Mouse (Mus musculus): ENCODE measurements at regions not wholly inside any gene's neighbourhood (a gene's known extent, or its start where the extent isn't known, plus 50 kb on each side); places are given as distances from the start of the nearest gene placed in this dataset.

DNA sequence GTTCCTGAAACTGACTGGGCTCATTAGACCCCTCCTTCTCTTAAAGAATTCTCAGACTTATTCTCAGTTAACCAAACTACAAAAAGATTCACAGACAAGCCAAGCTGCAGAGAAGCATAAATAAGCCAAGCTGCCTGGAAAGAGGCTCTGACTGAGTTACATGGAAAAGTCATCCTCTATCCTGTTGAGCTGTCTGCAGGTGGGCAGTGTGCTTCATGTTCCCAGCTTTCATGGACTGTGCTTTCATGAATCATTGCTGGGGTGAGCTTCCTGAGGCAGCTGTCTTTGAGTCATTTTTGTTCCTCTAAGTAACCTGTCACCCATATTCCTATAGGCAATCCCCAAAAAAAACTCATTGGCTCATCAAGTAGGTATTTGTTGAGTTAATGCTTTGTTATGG is 301.8 kb upstream of the Zwint start:
- Histone ChIP-seq H3K36me3 (ENCODE audit: control insufficient read depth, insufficient read depth, low read length) (no peaks in the 10 kb centered on the region), H3K27me3 (replicated peaks; ENCODE audit: control insufficient read depth, insufficient read depth, low read length) (no peaks in the 10 kb centered on the region), H3K4me1 (ENCODE audit: control insufficient read depth, insufficient read depth, low read length) (no peaks in the 10 kb centered on the region), H3K27ac (ENCODE audit: insufficient read depth, low read depth, low read length) (no peak overlapping the region), H3K4me3 (ENCODE audit: insufficient read depth, low read depth, low read length) (no peak overlapping the region)
- DNase-seq, result no peak
- no peak for TF ChIP-seq POLR2A (IDR thresholded peaks at IDR 0.05; ENCODE audit: low read depth, low read length)
- no peak for TF ChIP-seq CTCF (conservative IDR thresholded peaks at IDR 0.05; ENCODE audit: insufficient read depth, insufficient read length, low read depth, low read length)

- no peak overlapping the region for H3K27ac ChIP-seq (ENCODE audit: insufficient read depth, low read depth, low read length)
- no peaks in the 10 kb centered on the region for H3K27me3 ChIP-seq (replicated peaks; ENCODE audit: control insufficient read depth, insufficient read depth, low read length)
- H3K36me3 ChIP-seq (ENCODE audit: control insufficient read depth, insufficient read depth, low read length), result no peaks in the 10 kb centered on the region
- WGBS, result 82% methylated on average over 2 of the region's 2 CpGs
- H3K4me1 ChIP-seq (ENCODE audit: control insufficient read depth, insufficient read depth, low read length), result no peaks in the 10 kb centered on the region
- no peak for TF ChIP-seq POLR2A (IDR thresholded peaks at IDR 0.05; ENCODE audit: low read depth, low read length)
- TF ChIP-seq CTCF (conservative IDR thresholded peaks at IDR 0.05; ENCODE audit: insufficient read depth, insufficient read length, low read depth, low read length), result no peak
- DNase-seq, result no peak
- no peak overlapping the region for H3K4me3 ChIP-seq (ENCODE audit: insufficient read depth, low read depth, low read length)
Measured at GRCm38 (mm10) chr10:72353515-72353914, 301.1 kb upstream of the Zwint start.

GRCm38 (mm10) chr10:72383351-72383750 is 271.3 kb upstream of the Zwint start:
- WGBS, result 29% methylated on average over 1 of the region's 1 CpGs
- Histone ChIP-seq H3K27me3 (replicated peaks; ENCODE audit: control insufficient read depth, insufficient read depth, low read length) (no peaks in the 10 kb centered on the region), H3K36me3 (ENCODE audit: control insufficient read depth, insufficient read depth, low read length) (no peaks in the 10 kb centered on the region), H3K4me3 (ENCODE audit: insufficient read depth, low read depth, low read length) (no peak overlapping the region), H3K27ac (ENCODE audit: insufficient read depth, low read depth, low read length) (no peak overlapping the region), H3K4me1 (ENCODE audit: control insufficient read depth, insufficient read depth, low read length) (no peaks in the 10 kb centered on the region)
- DNase-seq, result no peak
- TF ChIP-seq POLR2A (IDR thresholded peaks at IDR 0.05; ENCODE audit: low read depth, low read length) (no peak), CTCF (conservative IDR thresholded peaks at IDR 0.05; ENCODE audit: insufficient read depth, insufficient read length, low read depth, low read length) (no peak)

GRCm38 (mm10) chr10:72384826-72385225 is 269.8 kb upstream of the Zwint start:
- Histone ChIP-seq H3K4me3 (ENCODE audit: insufficient read depth, low read depth, low read length) (no peak overlapping the region), H3K36me3 (ENCODE audit: control insufficient read depth, insufficient read depth, low read length) (no peaks in the 10 kb centered on the region), H3K27ac (ENCODE audit: insufficient read depth, low read depth, low read length) (no peak overlapping the region), H3K4me1 (ENCODE audit: control insufficient read depth, insufficient read depth, low read length) (no peaks in the 10 kb centered on the region), H3K27me3 (replicated peaks; ENCODE audit: control insufficient read depth, insufficient read depth, low read length) (no peaks in the 10 kb centered on the region)
- no peak for TF ChIP-seq CTCF (conservative IDR thresholded peaks at IDR 0.05; ENCODE audit: insufficient read depth, insufficient read length, low read depth, low read length)
- no peak for TF ChIP-seq POLR2A (IDR thresholded peaks at IDR 0.05; ENCODE audit: low read depth, low read length)
- DNase-seq, result no peak
- 54% methylated on average over 1 of the region's 1 CpGs for WGBS

DNA sequence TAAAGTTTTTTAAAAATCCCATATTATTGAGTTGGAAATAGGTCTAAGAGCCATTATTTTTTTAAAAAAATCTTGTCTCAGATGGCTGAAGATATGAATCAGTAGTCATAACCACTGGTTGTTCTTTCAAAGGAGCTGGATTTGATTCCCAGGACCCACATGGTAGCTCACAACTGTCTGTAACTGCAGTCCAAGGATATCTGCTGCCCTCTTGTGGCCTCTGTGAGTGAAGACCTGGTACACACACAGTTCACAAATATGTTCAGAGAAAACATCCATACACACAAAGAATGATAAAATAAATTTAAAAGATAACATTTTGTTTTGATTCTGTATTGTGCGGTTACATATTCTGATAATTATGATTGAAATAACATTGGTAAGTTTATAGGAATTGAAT is 263.2 kb upstream of the Zwint start:
- WGBS, result 98% methylated on average over 1 of the region's 1 CpGs
- DNase-seq, result peak; percentile 30
- Histone ChIP-seq H3K4me3 (ENCODE audit: insufficient read depth, low read depth, low read length) (no peak overlapping the region), H3K36me3 (ENCODE audit: control insufficient read depth, insufficient read depth, low read length) (no peaks in the 10 kb centered on the region), H3K27ac (ENCODE audit: insufficient read depth, low read depth, low read length) (no peak overlapping the region), H3K4me1 (ENCODE audit: control insufficient read depth, insufficient read depth, low read length) (no peaks in the 10 kb centered on the region), H3K27me3 (replicated peaks; ENCODE audit: control insufficient read depth, insufficient read depth, low read length) (no peaks in the 10 kb centered on the region)
- TF ChIP-seq POLR2A (IDR thresholded peaks at IDR 0.05; ENCODE audit: low read depth, low read length) (no peak), CTCF (conservative IDR thresholded peaks at IDR 0.05; ENCODE audit: insufficient read depth, insufficient read length, low read depth, low read length) (peak; percentile 37)

DNA sequence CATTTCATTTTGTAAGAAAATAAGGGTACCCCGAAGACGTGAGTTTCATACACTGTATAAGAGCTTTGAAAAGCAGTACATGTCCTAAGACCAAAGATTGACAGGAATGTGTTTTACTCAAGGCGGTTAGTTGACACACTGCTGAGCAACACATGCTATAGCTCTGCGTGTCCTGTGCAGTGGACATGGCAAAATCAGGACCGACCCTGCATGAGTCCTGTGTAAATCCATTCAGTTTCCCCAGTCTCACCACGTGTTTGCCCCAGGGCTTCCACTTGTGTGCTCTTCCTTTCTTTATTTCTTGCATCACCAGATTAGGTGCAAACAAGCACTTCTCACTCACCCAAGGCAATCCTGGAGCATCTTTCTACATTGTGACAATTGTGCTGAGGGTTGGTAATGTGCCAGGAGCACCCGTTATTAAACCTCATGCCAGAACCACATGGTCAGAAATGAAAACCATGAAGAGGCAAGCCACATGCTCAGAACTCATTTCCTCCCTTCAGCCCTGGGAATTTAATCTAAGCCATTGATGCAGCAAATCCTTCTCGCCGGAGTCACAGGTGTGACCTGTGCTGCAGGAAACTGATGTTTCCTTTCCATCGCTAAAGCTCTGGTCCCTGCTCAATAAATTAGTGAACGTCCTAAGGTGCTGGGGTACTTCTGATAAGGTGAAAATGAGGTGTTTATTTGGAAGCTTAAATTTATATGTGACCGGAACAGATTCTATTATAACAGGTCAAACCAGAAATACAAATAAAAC is 261.2 kb upstream of the Zwint start:
- Histone ChIP-seq H3K27me3 (replicated peaks; ENCODE audit: control insufficient read depth, insufficient read depth, low read length) (no peaks in the 10 kb centered on the region), H3K4me3 (ENCODE audit: insufficient read depth, low read depth, low read length) (no peak overlapping the region), H3K4me1 (ENCODE audit: control insufficient read depth, insufficient read depth, low read length) (no peaks in the 10 kb centered on the region), H3K36me3 (ENCODE audit: control insufficient read depth, insufficient read depth, low read length) (no peaks in the 10 kb centered on the region), H3K27ac (ENCODE audit: insufficient read depth, low read depth, low read length) (no peak overlapping the region)
- DNase-seq, result no peak
- TF ChIP-seq POLR2A (IDR thresholded peaks at IDR 0.05; ENCODE audit: low read depth, low read length) (no peak), CTCF (conservative IDR thresholded peaks at IDR 0.05; ENCODE audit: insufficient read depth, insufficient read length, low read depth, low read length) (no peak)
- 58% methylated on average over 12 of the region's 12 CpGs for WGBS

DNA sequence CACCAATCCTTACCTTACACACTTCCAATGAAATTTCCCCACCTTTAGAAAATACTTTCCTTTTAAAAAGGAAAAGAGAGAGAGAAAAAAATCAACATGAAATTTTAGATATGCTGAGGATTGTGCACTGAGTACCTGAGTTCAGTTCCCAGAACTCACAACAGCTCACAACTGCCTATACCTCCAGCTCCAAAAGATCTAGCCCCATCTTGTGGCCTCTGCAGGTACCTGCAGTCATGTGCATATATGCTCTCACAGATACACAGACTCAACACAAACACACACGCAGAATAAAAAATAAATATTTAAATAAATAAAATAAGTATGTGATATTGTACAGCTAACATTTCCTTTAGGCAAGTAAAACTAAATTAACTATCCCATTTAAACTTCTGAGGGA is 260.3 kb upstream of the Zwint start:
- H3K4me1 ChIP-seq (ENCODE audit: control insufficient read depth, insufficient read depth, low read length), result no peaks in the 10 kb centered on the region
- DNase-seq, result no peak
- TF ChIP-seq CTCF (conservative IDR thresholded peaks at IDR 0.05; ENCODE audit: insufficient read depth, insufficient read length, low read depth, low read length), result no peak
- TF ChIP-seq POLR2A (IDR thresholded peaks at IDR 0.05; ENCODE audit: low read depth, low read length), result no peak
- WGBS, result 96% methylated on average over 1 of the region's 1 CpGs
- no peak overlapping the region for H3K27ac ChIP-seq (ENCODE audit: insufficient read depth, low read depth, low read length)
- H3K27me3 ChIP-seq (replicated peaks; ENCODE audit: control insufficient read depth, insufficient read depth, low read length), result no peaks in the 10 kb centered on the region
- H3K4me3 ChIP-seq (ENCODE audit: insufficient read depth, low read depth, low read length), result no peak overlapping the region
- no peaks in the 10 kb centered on the region for H3K36me3 ChIP-seq (ENCODE audit: control insufficient read depth, insufficient read depth, low read length)
